Mouse (Mus musculus) R1 (cell line): Measurements from ENCODE around the gene Adamts14.

ENCODE experiments used
- DNase-seq: peaks from one replicate; pipeline ENCODE4 v3.0.0-alpha.2; 2018; ENCODE audit warnings: low read depth, low spot score

Gene Adamts14

GRCm38 (mm10) chr10:61179927-61180326 lies 93.3 kb downstream of the Adamts14 start:
- no peak for DNase-seq

GRCm38 (mm10) chr10:61178687-61179086 lies 94.6 kb downstream of the Adamts14 start:
- no peak for DNase-seq

- no peak for DNase-seq
These were observed 95.5 kb downstream of the Adamts14 start for GRCm38 (mm10) chr10:61177751-61178150.

- no peak for DNase-seq
These were observed 96.9 kb downstream of the Adamts14 start for GRCm38 (mm10) chr10:61176221-61176790.

- peak; percentile 84 for DNase-seq
These were observed 97.6 kb downstream of the Adamts14 start for GRCm38 (mm10) chr10:61175442-61176204.

DNA sequence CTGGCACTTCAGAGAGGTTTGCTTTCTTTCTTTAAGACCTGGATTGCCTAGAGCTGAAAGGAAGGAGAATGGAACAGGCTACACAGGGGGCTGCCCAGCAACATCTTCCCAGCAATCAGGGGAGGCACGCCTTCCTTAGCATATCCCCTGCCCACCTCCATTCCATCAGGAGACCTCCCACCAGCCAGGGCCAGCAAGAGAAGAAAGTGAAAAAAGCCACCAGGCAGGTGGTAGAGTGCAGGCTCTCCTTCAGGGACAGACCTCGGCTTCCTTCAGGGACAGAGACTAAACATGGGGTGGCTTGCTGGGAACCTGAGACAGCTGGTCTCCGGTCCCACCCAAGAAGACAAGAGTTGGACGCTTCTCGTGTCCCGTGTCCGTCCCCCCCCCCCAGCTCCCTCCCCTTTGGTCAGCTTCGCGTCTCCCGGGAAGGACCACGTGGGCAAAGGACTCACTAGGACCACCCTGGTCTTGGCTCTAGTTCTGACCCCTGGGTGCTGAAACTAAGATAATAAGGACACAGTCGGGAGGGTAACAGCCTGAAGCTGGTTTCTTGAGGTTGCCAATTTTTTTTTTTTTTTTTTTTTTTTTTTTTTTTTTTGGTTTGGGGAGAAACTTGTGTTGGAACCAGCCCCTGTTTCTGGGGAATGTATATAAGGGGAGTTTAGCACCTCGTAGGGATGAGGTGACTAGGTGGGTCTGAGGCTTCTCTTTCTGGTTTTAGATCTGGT lies 98.4 kb downstream of the Adamts14 start:
- no peak for DNase-seq

- peak; percentile 38 for DNase-seq
These were observed 100.7 kb downstream of the Adamts14 start for GRCm38 (mm10) chr10:61172496-61172895.

- DNase-seq, result no peak
These were observed 101.6 kb downstream of the Adamts14 start, which contains the start of gene Tbata for GRCm38 (mm10) chr10:61171654-61172053. Gene Tbata (plus strand): TSS chr10:61171954.

DNA sequence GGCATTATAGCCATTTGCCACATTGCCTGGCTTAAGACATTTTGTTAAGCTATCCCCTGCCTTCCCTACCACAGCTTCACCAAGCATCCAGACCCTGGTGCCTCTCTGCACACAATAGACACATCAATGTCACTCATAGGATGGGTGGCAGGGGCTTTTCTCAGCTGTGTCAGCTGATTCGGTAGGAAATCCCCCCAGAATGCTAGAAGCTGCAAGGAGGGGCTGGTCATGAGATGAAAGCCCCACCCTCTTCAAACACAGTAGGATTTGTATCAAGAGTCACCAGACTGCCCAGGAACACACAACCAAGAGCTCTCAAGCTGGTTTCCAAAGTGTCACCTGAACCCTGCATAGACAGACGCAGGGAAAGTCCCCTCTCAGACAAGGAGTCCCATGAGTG lies 104.8 kb downstream of the Adamts14 start:
- DNase-seq, result no peak

- no peak for DNase-seq
These were observed 105.7 kb downstream of the Adamts14 start for GRCm38 (mm10) chr10:61167333-61168096.

- no peak for DNase-seq
These were observed 110.9 kb downstream of the Adamts14 start for GRCm38 (mm10) chr10:61162366-61162765.

DNA sequence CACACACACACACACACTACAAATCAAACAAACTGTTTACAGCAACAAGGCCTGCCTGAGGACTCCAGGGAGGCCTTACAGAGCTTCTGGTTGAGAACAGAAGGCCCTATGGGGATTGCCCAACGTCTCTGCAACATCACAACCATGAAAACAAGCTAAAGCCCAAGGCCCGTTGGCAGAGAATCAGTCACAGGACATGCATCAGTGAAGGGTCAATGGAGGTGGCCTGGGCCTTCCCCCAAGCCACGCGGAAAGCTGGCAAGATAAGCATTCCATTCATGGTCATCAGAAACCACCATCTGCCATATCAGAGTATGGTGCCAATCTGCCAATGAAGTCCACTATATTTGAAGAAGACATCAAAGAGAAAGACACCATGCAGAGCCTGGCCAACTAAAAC lies 112.6 kb downstream of the Adamts14 start:
- no peak for DNase-seq

- no peak for DNase-seq
These were observed 113.1 kb downstream of the Adamts14 start for GRCm38 (mm10) chr10:61160089-61160488.

- DNase-seq, result no peak
These were observed 114.6 kb downstream of the Adamts14 start for GRCm38 (mm10) chr10:61158594-61158993.

DNA sequence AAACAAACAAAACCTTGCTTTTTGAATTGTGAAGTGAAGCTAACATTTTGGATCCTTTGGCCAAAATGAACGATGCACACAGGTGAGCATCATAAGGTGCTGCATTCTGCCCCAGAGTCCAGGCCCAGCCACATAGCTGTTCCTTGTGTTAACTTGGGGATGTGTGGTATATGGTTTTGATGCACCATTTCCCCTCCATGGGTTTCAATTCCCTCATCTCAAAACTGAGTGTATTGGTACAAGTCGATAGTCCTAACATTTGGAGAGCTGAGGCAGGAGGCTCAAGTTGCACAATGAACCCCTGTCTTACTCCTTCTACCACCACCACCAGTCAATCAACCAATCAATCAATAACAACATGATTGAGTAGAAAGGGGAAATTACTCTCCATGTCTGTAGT lies 116.8 kb downstream of the Adamts14 start:
- DNase-seq, result no peak

GRCm38 (mm10) chr10:61155611-61156010 lies 117.6 kb downstream of the Adamts14 start:
- no peak for DNase-seq

DNA sequence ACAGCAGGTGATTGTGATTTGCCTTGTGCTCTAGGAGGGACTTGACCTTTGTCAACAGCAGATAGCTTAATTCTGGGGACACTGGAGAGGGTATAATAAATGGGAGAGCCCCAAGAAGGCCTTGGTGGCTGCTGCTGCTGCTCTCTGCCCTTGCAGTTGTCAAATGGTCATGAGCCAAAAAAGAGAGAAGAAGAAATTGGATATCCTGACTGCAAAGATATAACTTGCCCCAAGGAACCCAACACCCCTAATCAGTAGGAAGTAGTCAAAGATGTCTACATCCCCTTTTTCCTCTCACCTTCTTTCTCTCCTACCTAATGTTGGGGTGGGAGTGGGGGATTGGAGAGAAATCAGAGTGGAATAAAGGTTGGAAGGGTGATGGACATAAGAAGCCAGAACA lies 121.1 kb downstream of the Adamts14 start:
- DNase-seq, result no peak

DNA sequence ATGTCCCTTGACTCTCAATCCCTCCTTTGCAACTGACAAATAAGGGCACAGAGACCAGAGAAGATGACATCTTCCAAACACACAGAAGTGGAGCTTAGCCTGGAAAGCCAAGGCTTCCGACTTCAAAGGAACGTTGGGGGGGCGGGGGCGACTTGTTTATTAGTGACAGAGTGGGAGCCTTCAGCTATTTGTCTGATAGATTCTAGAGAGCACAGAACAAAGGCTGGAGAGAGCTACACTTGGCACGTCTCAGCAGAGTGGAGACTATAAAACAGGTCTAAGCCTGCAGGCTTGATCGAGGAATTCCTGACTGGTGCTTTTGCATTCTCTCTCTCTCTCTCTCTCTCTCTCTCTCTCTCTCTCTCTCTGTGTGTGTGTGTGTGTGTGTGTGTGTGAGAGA lies 122.6 kb downstream of the Adamts14 start:
- DNase-seq, result no peak

DNA sequence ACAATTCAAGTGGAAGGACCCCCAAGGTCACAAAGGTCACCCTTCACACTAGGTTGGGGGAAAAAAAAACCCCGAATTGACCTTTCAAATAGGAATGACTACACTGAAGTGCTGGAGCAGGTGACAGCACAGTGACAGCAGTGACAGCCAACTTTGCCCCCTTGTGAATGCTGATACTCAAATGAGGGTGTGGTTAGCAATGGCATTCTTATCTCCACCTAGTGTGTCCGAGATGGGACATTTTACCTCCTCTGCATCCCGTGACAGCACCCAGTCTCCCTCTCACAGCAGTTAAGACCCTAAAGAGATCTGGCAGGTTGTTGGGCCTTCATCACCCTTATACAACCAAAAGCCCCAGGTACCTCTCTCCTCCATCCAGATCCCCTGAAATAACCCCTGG lies 123.8 kb downstream of the Adamts14 start:
- DNase-seq, result no peak

- DNase-seq, result peak; percentile 94
These were observed 125.8 kb downstream of the Adamts14 start, which contains the start of gene Sgpl1 for GRCm38 (mm10) chr10:61147157-61148040. Gene Sgpl1 (minus strand): TSS chr10:61147703.
